Mouse (Mus musculus) subcutaneous adipose tissue, adult 2 months (tissue): ENCODE data around the gene Inha. TPM values are rescaled to one million over a fixed set of nuclear protein-coding genes. Genes with fewer than 3 reads are reported as not detected.

Experiments used
- polyA plus RNA-seq: library from polyadenylated mRNA; depleted of rRNA; stranded (reverse); fragments of >200 nt; gene quantifications from 2 replicates; pipeline ENCODE4 v1.2.3, GENCODE M21; 2012; ENCODE audit warnings: low replicate concordance; rRNA removed

Inha gene
- polyA plus RNA-seq: 4.4 and 20.8 TPM in 2 replicates

GRCm38 (mm10) chr1:75507006-75507405 is at the start of gene Inha:
TSS of gene Inha (plus strand) at chr1:75507077.

DNA sequence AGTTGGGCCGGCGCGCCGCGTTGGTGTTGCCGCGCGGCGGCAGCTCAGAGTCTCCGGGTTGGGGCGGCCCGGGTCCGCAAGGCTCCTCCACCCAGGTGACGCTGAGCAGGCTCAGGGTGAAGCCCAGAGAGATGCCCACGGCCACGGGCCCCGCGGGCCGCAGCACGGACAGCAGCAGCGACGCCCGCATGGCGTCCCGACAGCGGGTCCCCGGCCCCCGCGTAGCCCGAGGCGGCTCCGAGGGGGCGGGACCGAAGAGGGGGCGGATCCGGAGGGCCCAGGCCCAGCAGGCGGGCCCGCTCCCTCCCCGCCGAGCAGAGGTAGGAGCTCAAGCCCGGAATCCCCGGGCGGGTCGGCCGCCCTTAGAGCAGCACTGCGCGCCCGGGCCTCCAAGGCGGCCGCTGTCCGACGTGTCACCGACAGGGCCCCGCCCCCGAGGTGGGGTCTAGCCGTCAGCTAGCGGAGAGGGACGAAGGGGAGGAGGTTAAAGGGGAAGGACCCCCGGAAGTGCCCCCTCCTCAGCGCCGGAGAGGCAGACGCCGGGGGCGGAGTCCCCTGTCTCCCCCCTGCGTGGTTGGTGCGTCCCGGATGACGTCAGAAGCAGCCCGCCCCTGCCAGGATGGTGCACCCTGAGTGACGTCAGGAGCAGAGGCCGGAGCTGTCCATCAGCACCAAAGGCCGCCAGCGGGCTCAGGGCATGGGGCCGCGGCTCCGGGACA is 27.8 kb upstream of the Inha start, which contains the start of the genes Chpf and Tmem198:
Chpf (minus strand) TSS at position 392 of the 719 bp plus-strand sequence.
Tmem198 (plus strand) TSS at position 617 of the 719 bp plus-strand sequence.

GRCm38 (mm10) chr1:75505956-75506831 is 683 bp upstream of the Inha start, which contains the start of gene Obsl1:
TSS of gene Obsl1 (minus strand) at chr1:75506452.

GRCm38 (mm10) chr1:75521321-75522031 is 14.6 kb downstream of the Inha start, which contains the start of gene Stk11ip:
TSS of gene Stk11ip (plus strand) at chr1:75521529.

DNA sequence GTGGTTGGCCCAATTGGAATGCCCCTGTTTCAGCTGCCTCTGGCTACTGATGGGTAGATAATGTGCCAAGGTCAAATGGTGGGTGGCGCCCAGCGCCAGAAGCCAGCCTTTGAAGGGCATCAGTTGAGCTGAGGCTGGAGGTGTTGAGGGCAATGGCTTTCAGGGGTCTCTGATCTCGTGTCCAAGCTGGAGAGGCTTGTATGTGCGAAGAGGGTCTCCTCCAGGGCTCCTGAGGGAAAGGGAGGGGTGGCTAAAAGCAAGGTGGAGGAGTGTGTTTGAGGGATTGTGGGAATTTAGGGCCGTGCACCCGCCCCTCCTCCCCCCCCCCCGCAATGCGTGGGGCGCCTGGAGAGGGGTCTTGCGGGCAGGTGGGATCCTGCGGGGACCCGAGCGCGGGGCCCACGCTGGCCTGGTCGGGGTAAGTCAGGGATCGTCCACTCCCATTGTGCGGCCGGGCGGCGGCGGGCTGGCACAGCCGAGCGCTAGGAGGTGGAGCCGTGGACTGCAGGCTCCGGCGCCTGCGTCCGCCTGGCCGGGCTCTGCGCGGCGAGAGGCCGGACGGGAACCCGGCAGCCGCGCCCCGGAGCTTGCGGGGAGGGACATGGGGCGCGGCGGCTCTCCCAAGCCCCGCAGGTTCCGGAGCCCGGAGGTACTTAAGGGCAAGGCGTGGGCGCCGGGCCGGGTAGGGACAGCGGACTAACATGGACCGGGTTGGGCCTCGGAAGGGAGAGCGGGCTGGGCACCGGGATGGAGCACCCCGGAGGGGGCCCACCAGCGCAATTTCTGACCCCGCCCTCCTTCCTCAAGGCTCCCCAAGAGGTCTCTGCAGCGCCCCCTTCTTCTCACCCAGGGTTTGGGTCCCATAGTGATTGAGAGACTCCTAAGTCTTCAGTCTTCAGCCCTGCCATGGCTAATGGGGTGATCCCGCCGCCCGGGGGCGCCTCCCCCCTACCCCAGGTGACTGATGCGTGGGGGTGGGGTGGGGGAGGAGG is 39.4 kb downstream of the Inha start, which contains the start of gene Slc4a3:
Slc4a3 (plus strand) TSS at position 302 of the 992 bp plus-strand sequence.

Other genes with a start within 250 kb of the Inha start
- 0.04 TPM in 2 replicates for gene Ptprn, start 242.6 kb upstream of the Inha start, polyA plus RNA-seq
- not detected in 2 replicates for gene Resp18, start 228.7 kb upstream of the Inha start, polyA plus RNA-seq
- gene Dnpep, start 189.1 kb upstream of the Inha start, polyA plus RNA-seq: 152 and 178 TPM in 2 replicates
- 47.0 and 310 TPM in 2 replicates for gene Des, start 146.7 kb upstream of the Inha start, polyA plus RNA-seq
- 20.5 and 125 TPM in 2 replicates for gene Speg, start 131.8 kb upstream of the Inha start, polyA plus RNA-seq
- 134 and 167 TPM in 2 replicates for gene Gmppa, start 71.1 kb upstream of the Inha start, polyA plus RNA-seq
- gene Asic4, start 56.6 kb upstream of the Inha start, polyA plus RNA-seq: 0.09 and 0.51 TPM in 2 replicates
- 83.3 and 185 TPM in 2 replicates for gene Chpf, start 27.8 kb upstream of the Inha start, polyA plus RNA-seq
- 2.2 and 3.9 TPM in 2 replicates for gene Tmem198, start 27.5 kb upstream of the Inha start, polyA plus RNA-seq
- 15.6 and 98.4 TPM in 2 replicates for gene Obsl1, start 625 bp upstream of the Inha start, polyA plus RNA-seq
- 21.2 and 34.0 TPM in 2 replicates for gene Stk11ip, start 14.5 kb downstream of the Inha start, polyA plus RNA-seq
- 18.1 and 52.3 TPM in 2 replicates for gene Slc4a3, start 39.2 kb downstream of the Inha start, polyA plus RNA-seq